Mouse (Mus musculus) myocyte (in vitro differentiated cells): ENCODE measurements around the gene Ino80b. TPM values are rescaled to one million over a fixed set of nuclear protein-coding genes. Genes with fewer than 3 reads are reported as not detected.

ENCODE experiments used
- H3K27me3 ChIP-seq: one replicate; pipeline ENCODE4 v1.6.1; 2011; ENCODE audit not compliant: control insufficient read depth, insufficient read depth, insufficient read length
- H3K36me3 ChIP-seq: one replicate; pipeline ENCODE4 v1.6.1; 2011; ENCODE audit not compliant: control insufficient read depth, insufficient read depth
- H3K4me2 ChIP-seq: one replicate; pipeline ENCODE4 v1.6.1; 2011; ENCODE audit warnings: low read depth, control low read depth
- H3K4me3 ChIP-seq: one replicate; pipeline ENCODE4 v1.5.1; 2011; ENCODE audit warnings: mild to moderate bottlenecking, control low read depth, moderate library complexity
- H3K79me2 ChIP-seq: one replicate; pipeline ENCODE4 v1.6.1; 2011; ENCODE audit not compliant: control insufficient read depth, insufficient read depth
- H3ac ChIP-seq: one replicate; pipeline ENCODE4 v1.6.1; 2011; ENCODE audit not compliant: control insufficient read depth, insufficient read length
- CEBPB ChIP-seq: IDR thresholded peaks from 2 replicates; pipeline ENCODE4 v1.6.1; 2011; ENCODE audit warnings: mild to moderate bottlenecking, moderate library complexity; ENCODE audit not compliant: poor library complexity, insufficient read depth, severe bottlenecking
- E2F4 ChIP-seq: IDR thresholded peaks from one replicate; pipeline ENCODE4 v1.6.1; 2011; ENCODE audit warnings: mild to moderate bottlenecking, control low read depth, moderate library complexity; ENCODE audit not compliant: insufficient read depth
- MAX ChIP-seq: IDR thresholded peaks from one replicate; pipeline ENCODE4 v1.6.1; 2011; ENCODE audit warnings: low read depth, mild to moderate bottlenecking, control low read depth
- MYOD1 ChIP-seq, 3 experiments: IDR thresholded peaks; one replicate each; pipeline ENCODE4 v1.6.1; 2011; ENCODE audit warnings: control low read depth in 2 of 3, low read depth in 2 of 3, mild to moderate bottlenecking in 2 of 3, moderate library complexity in 1 of 3; ENCODE audit not compliant: insufficient read length in 2 of 3, control insufficient read depth in 1 of 3
- MYOG ChIP-seq, 3 experiments: IDR thresholded peaks; one replicate each; pipeline ENCODE4 v1.6.1; 2011; ENCODE audit warnings: control low read depth in 2 of 3, low read depth in 2 of 3, mild to moderate bottlenecking in 2 of 3; ENCODE audit not compliant: insufficient read length in 2 of 3, control insufficient read depth in 1 of 3, insufficient read depth in 1 of 3
- POLR2A ChIP-seq: IDR thresholded peaks from one replicate; pipeline ENCODE4 v1.6.1; 2011; ENCODE audit warnings: low read depth, mild to moderate bottlenecking, control low read depth, moderate library complexity; ENCODE audit not compliant: insufficient read length
- POLR2AphosphoS2 ChIP-seq: IDR thresholded peaks from one replicate; pipeline ENCODE4 v1.6.1; 2011; ENCODE audit warnings: low read depth, control low read depth; ENCODE audit not compliant: insufficient read length
- REST ChIP-seq: IDR thresholded peaks from one replicate; pipeline ENCODE4 v1.6.1; 2011; ENCODE audit warnings: mild to moderate bottlenecking, control low read depth, moderate library complexity; ENCODE audit not compliant: insufficient read depth, insufficient read length
- SRF ChIP-seq: IDR thresholded peaks from one replicate; pipeline ENCODE4 v1.6.1; 2011; ENCODE audit warnings: low read depth; ENCODE audit not compliant: control insufficient read depth, insufficient read length
- TCF12 ChIP-seq: IDR thresholded peaks from one replicate; pipeline ENCODE4 v1.6.1; 2011; ENCODE audit warnings: mild to moderate bottlenecking, control low read depth; ENCODE audit not compliant: poor library complexity, insufficient read depth, severe bottlenecking
- TCF3 ChIP-seq: IDR thresholded peaks from one replicate; pipeline ENCODE4 v1.6.1; 2011; ENCODE audit warnings: low read depth, control low read depth; ENCODE audit not compliant: insufficient read length
- USF1 ChIP-seq: IDR thresholded peaks from one replicate; pipeline ENCODE4 v1.6.1; 2011; ENCODE audit warnings: low read depth, mild to moderate bottlenecking, control low read depth, moderate library complexity
- polyA plus RNA-seq: library from polyadenylated mRNA; unstranded; fragments of >200 nt; fragmentation: generic; extraction: Trizol; gene quantifications from one replicate; pipeline ENCODE4 v1.2.1, GENCODE M21; 2012; ENCODE audit warnings: missing spikeins

Gene Ino80b
- polyA plus RNA-seq, 1 experiment = 38.3 TPM

DNA sequence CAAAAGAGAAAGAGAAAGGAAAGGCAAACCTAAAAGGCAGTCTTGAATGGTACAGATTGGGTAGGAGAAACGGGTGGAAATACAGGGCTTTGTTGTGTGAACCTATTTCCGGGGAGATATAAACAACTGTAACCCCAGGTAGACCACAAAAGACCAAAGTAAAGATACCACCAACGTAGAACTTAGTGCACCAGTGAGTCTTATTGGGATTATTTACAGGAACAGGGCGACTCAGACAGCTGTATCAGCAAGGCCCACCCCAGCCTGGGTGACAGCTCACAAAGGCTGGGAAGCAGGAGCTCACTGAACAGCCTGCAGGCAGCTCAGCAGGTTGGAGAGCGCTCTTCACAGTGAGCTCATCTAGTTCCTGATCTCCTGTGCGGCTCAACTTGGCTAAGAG, 29.3 kb downstream of the Ino80b start:
- no peak for TF ChIP-seq REST
- no peak for TF ChIP-seq E2F4
- no peak for TF ChIP-seq USF1
- TF ChIP-seq POLR2AphosphoS2 = no peak
- no peak for TF ChIP-seq POLR2A
- TF ChIP-seq CEBPB = no peak
- no peak for TF ChIP-seq MYOD1 (IDR thresholded peaks at IDR 0.05; ENCODE audit: control insufficient read depth in 1 of 3, insufficient read length in 2 of 3, low read depth in 2 of 3)
- no peak for TF ChIP-seq MAX
- TF ChIP-seq TCF3 = no peak
- no peak for TF ChIP-seq TCF12
- no peak for TF ChIP-seq SRF
- TF ChIP-seq MYOG (IDR thresholded peaks at IDR 0.05; ENCODE audit: control insufficient read depth in 1 of 3, insufficient read depth in 1 of 3, insufficient read length in 2 of 3, low read depth in 2 of 3) = no peak
- no peak overlapping the region for H3K4me2 ChIP-seq

DNA sequence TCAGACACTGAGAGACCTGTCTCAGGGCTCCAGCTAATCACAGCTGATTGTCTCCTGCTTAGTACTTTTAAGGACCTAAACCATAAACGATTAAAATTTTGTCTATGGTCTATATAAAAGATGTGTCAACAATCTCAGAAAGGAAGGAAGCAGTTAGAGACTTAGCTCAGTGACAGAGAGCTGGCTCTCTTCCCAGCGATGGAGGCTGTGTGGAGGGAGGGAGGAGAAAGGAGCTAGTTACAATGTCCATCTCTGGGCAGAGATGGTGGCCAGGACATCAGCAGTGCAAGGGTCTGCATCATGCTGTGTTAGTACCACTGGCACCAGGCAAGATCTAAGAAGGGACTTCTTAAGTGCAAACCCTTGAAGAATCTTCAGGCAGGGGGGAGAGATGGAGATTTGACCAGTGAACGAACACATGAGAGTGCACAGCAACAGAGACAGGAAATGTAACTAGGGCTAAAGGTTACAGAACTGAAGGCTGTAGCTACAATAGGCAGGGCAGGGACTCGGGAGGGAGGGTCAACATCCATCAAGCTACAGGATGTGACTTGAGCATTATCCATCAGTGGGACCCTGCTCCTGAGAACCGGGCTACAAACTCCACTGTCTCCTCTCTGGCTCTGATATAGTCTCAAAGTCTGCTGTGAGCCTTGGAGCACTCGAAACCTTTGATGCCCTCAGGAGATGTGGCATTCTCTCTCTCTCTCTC, 32.7 kb downstream of the Ino80b start:
- Histone ChIP-seq H3K36me3 (no peaks in the 10 kb centered on the region), H3ac (no peak overlapping the region), H3K4me3 (no peak overlapping the region), H3K4me2 (no peak overlapping the region), H3K27me3 (peaks cover 33% of the 10 kb centered on the region), H3K79me2 (no peaks in the 10 kb centered on the region)
- TF ChIP-seq CEBPB = no peak
- no peak for TF ChIP-seq USF1
- TF ChIP-seq MYOG (IDR thresholded peaks at IDR 0.05; ENCODE audit: control insufficient read depth in 1 of 3, insufficient read depth in 1 of 3, insufficient read length in 2 of 3, low read depth in 2 of 3) = no peak
- TF ChIP-seq POLR2AphosphoS2 = no peak
- no peak for TF ChIP-seq MAX
- TF ChIP-seq POLR2A = no peak
- no peak for TF ChIP-seq MYOD1 (IDR thresholded peaks at IDR 0.05; ENCODE audit: control insufficient read depth in 1 of 3, insufficient read length in 2 of 3, low read depth in 2 of 3)
- no peak for TF ChIP-seq SRF
- no peak for TF ChIP-seq TCF12
- TF ChIP-seq REST = no peak
- no peak for TF ChIP-seq TCF3
- TF ChIP-seq E2F4 = no peak

More for the DNA sequence above, 29.3 kb downstream of the Ino80b start:
- Histone ChIP-seq H3K36me3 (no peaks in the 10 kb centered on the region), H3K79me2 (no peaks in the 10 kb centered on the region), H3ac (no peak overlapping the region), H3K27me3 (peaks cover 8% of the 10 kb centered on the region), H3K4me3 (no peak overlapping the region)

DNA sequence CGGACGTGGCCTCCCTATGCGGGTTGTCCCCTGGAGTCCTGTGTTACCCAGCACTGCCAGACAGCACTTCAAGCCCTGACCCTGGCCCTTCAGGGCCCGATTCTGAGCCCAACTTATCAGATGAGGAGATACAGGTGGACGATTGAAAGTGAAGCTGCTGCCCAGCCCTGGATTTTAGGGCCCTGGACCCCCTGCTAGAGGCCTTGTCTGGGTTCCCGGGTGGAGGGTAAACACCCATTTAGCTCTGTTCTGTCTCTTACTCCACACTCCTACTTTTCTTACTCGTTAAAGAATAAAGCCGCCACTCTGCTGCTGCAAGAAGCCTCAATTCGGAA, 37.3 kb downstream of the Ino80b start:
- Histone ChIP-seq H3K27me3 (peaks cover 47% of the 10 kb centered on the region), H3K79me2 (no peaks in the 10 kb centered on the region), H3K36me3 (no peaks in the 10 kb centered on the region), H3K4me3 (no peak overlapping the region), H3ac (no peak overlapping the region), H3K4me2 (no peak overlapping the region)
- TF ChIP-seq TCF3 (no peak), POLR2A (no peak), MAX (no peak), TCF12 (no peak), USF1 (no peak)

DNA sequence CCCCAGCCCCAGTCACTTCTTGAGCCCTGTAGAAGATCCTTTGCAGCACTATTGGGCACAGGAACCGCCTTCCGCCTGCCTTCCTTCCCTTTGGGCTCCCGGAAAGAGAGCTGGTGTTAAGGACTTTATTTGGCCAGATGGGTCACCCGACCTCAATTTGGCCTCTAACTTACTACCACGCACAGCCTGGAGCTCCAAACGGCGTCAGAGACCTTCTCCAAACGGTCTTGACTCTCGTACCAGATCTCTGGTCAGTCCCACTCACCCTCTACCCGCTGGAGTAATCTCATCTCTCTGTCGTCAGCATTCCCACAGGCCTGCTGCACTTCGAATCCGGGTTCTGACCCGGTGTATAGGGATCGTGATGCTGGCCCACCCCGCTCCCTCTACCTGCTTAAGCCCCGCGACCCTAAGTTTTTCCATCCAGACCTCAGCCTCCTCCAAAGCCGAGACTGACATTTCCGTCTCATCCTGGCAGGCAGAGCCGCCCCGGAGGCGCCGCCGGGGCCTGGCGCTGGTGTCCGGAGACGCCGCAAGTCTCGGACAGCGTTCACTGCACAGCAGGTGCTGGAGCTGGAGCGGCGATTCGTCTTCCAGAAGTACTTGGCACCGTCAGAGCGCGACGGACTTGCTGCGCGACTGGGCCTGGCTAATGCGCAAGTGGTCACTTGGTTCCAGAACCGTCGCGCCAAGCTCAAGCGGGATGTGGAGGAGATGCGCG, 37.9 kb downstream of the Ino80b start:
- Histone ChIP-seq H3K27me3 (peaks cover 42% of the 10 kb centered on the region), H3K36me3 (no peaks in the 10 kb centered on the region)
- TF ChIP-seq SRF (no peak), USF1 (no peak), E2F4 (no peak), CEBPB (no peak), TCF12 (no peak), MAX (no peak), MYOG (IDR thresholded peaks at IDR 0.05; ENCODE audit: control insufficient read depth in 1 of 3, insufficient read depth in 1 of 3, insufficient read length in 2 of 3, low read depth in 2 of 3) (no peak), POLR2AphosphoS2 (no peak), POLR2A (no peak), MYOD1 (IDR thresholded peaks at IDR 0.05; ENCODE audit: control insufficient read depth in 1 of 3, insufficient read length in 2 of 3, low read depth in 2 of 3) (no peak), REST (no peak), TCF3 (no peak)

More for the DNA sequence above, 37.9 kb downstream of the Ino80b start:
- Histone ChIP-seq H3ac (no peak overlapping the region), H3K4me2 (no peak overlapping the region), H3K79me2 (no peaks in the 10 kb centered on the region), H3K4me3 (no peak overlapping the region)
